Mouse (Mus musculus) G1E (cell line): ENCODE results near the gene Grid2.

ENCODE experiments used
- CTCF ChIP-seq: IDR thresholded peaks from 2 replicates; pipeline ENCODE4 v1.5.1; 2012; ENCODE audit warnings: low read depth, low read length, inconsistent platforms, mixed read lengths
- GATA1 ChIP-seq: IDR thresholded peaks from 2 replicates; pipeline ENCODE4 v1.6.1; 2012; ENCODE audit warnings: borderline replicate concordance, low read length, inconsistent platforms, mixed read lengths
- POLR2AphosphoS5 ChIP-seq: IDR thresholded peaks from 2 replicates; pipeline ENCODE4 v1.6.1; 2012; ENCODE audit warnings: low read depth, low read length, inconsistent platforms; ENCODE audit not compliant: insufficient replicate concordance
- TAL1 ChIP-seq: conservative IDR thresholded peaks from 2 replicates; pipeline ENCODE4 v1.6.1; 2012; ENCODE audit warnings: low read depth, low read length, inconsistent platforms, mixed read lengths

DNA sequence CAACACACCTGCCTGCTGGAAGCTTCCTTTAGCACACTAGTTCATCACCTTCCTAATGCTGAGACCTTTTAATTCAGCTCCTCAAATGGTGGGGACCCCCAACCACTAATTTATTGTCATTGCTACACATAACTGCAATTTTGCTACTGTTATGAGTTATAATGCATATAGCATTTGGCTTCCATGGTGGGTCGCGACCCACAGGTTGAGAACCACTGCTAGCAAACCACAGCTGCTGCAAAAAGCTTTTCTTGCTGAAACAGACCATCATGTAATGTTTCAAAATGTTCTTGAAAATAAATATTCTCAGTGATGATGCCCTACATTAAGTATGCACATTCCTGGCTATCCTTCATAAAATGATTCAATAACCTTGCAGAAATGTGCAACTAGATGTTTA is 1024.3 kb downstream of the Grid2 start:
- TF ChIP-seq CTCF (no peak), TAL1 (no peak), GATA1 (no peak), POLR2AphosphoS5 (no peak)
